Mouse (Mus musculus) retina, postnatal 7 days (tissue): Measurements from ENCODE around the gene Foxm1.

Experiments
- DNase-seq: peaks from one replicate; pipeline ENCODE4 v3.0.0-alpha.2; 2012; ENCODE audit warnings: low read depth, low spot score

Gene Foxm1

GRCm38 (mm10) chr6:128424269-128425019 is 61.7 kb downstream of the Foxm1 start, which contains the start of gene Itfg2:
Gene Itfg2 (minus strand): TSS chr6:128424931.
- DNase-seq: peak; percentile 97

DNA sequence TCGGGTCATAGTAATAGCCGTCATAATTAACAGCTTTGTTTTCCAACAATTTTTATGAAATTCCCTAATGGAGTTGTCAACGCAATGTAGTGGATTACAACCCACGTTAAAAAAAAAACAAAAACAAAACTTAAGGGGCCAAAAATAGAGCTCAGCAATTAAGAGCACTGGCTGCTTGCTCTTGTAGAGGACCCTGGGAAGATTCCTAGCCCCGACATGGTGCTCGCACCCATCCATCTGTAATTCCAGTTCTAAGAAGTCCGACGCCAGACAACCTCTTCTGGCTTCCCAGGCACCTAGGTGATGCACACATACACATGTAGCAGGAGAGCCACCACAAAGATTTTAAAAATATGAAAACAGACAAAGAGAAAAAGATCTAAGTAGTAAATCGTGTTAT is 62.3 kb downstream of the Foxm1 start:
- DNase-seq: no peak
